Mouse (Mus musculus) forebrain, embryonic 13.5 days (tissue): Measurements from ENCODE around the gene Lmln. TPM values are rescaled to one million over a fixed set of nuclear protein-coding genes. Genes with fewer than 3 reads are reported as not detected.
"Not testable (repeated sequence)": the region's sequence is repeated elsewhere in the genome, so short reads cannot be mapped to it uniquely, and the experiment has no call there.

Experiments used
- ATAC-seq: fragments of 200-750 bp; cut with Nextera tagmentation; 2 replicates; pipeline ENCODE4 v1.8.0; 2017
- H3K27ac ChIP-seq: fragments of 300-500 bp; sonication (generic); 2 replicates; pipeline ENCODE4 v1.5.1; 2015; ENCODE audit warnings: inconsistent platforms, mild to moderate bottlenecking, moderate library complexity
- H3K27me3 ChIP-seq: fragments of 300-500 bp; sonication (generic); 2 replicates; pipeline ENCODE4 v1.6.1; 2015; ENCODE audit warnings: mild to moderate bottlenecking, inconsistent platforms
- H3K36me3 ChIP-seq: fragments of 300-500 bp; sonication (generic); 2 replicates; pipeline ENCODE4 v1.6.1; 2015; ENCODE audit warnings: mild to moderate bottlenecking, inconsistent platforms; ENCODE audit not compliant: poor library complexity, severe bottlenecking
- H3K4me1 ChIP-seq: fragments of 300-500 bp; sonication (generic); 2 replicates; pipeline ENCODE4 v1.6.1; 2015; ENCODE audit warnings: inconsistent platforms
- H3K4me2 ChIP-seq: fragments of 300-500 bp; sonication (generic); 2 replicates; pipeline ENCODE4 v1.6.1; 2015; ENCODE audit warnings: inconsistent platforms, mild to moderate bottlenecking, moderate library complexity
- H3K4me3 ChIP-seq: fragments of 300-500 bp; sonication (generic); 2 replicates; pipeline ENCODE4 v1.5.1; 2015; ENCODE audit warnings: mild to moderate bottlenecking, inconsistent platforms
- H3K9ac ChIP-seq: fragments of 300-500 bp; sonication (generic); 2 replicates; pipeline ENCODE4 v1.6.1; 2015; ENCODE audit warnings: mild to moderate bottlenecking, inconsistent platforms
- H3K9me3 ChIP-seq: fragments of 300-500 bp; sonication (generic); replicated peaks from 2 replicates; pipeline ENCODE4 v1.6.1; 2016; ENCODE audit warnings: inconsistent platforms
- WGBS: fragments of 180-500 bp; shearing (Covaris S2); methylation state at CpG from one replicate; pipeline ENCODE4 v1.1.7; 2015; 5-methylcytosine and 5-hydroxymethylcytosine counted together
- polyA plus RNA-seq: library from polyadenylated mRNA; unstranded; fragments of >200 nt; fragmentation: Nextera tagmentation; extraction: Ambion mirVana; gene quantifications from 2 replicates; pipeline ENCODE4 v1.2.1, GENCODE M21; 2015

The Lmln gene
- polyA plus RNA-seq, 1 experiment from 2014 or later, result 3.4 TPM

DNA sequence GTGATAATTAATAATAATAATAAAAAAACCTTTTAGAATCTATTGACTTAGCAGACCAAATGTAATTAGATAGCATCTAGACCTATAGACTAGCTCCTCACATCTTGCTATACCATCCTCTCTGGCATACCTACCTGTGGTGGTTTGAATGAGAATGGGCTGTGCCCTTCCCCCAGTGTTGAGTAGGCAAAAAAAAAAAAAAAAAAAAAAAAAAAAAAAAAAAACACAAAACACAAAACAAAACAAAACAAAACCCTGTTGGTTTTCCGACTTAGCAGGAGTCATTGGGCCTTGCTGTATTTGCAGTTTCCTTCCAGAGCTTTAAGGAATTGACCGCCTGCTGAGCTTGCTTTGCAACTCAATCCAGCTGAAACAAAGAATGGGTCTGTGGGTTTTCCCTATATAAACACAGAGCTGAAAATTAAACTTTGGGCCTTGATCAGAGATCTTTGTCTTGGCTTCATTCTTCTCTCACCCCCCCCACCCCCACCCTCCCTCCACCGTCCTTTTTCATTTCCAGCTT, 79.5 kb downstream of the Lmln start:
- Histone ChIP-seq H3K27ac (no peak overlapping the region), H3K9ac (no peak overlapping the region), H3K4me3 (no peak overlapping the region), H3K27me3 (no peaks in the 10 kb centered on the region), H3K4me1 (no peaks in the 10 kb centered on the region), H3K9me3 (peaks cover 7% of the 10 kb centered on the region; the same call in 1 of the 2 replicates), H3K4me2 (no peak overlapping the region), H3K36me3 (no peaks in the 10 kb centered on the region)
- ATAC-seq, result no peak
- WGBS, result 32% methylated on average over 3 of the region's 3 CpGs

DNA sequence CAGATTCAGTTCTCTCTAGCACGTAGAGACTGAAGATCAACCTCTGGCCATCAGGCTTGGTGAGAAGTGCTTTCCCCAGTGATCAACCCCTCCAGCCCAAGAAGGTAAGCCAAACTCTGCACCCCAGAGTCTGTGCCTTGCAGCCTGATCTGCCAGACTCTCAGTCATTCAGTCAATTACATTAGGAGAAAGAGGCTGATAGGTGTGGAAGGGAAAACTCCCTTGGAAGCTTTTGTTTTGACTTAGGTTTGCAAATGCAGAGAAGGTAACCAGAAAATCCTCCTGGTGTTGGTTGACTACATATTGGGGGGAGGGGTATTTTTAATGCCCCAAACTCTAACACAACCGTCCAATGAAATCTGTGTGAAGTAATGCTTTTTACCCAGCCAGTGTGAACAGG, 81.1 kb downstream of the Lmln start:
- Histone ChIP-seq H3K36me3 (no peaks in the 10 kb centered on the region), H3K27me3 (no peaks in the 10 kb centered on the region), H3K4me2 (no peak overlapping the region), H3K27ac (no peak overlapping the region), H3K9me3 (peaks cover 7% of the 10 kb centered on the region; the same call in 1 of the 2 replicates), H3K9ac (no peak overlapping the region), H3K4me1 (no peaks in the 10 kb centered on the region), H3K4me3 (no peak overlapping the region)
- WGBS, result 77% methylated on average over 2 of the region's 2 CpGs
- ATAC-seq, result no peak

- H3K4me1 ChIP-seq, result no peaks in the 10 kb centered on the region
- H3K27ac ChIP-seq, result no peak overlapping the region
- no peak overlapping the region for H3K4me3 ChIP-seq
- no peaks in the 10 kb centered on the region for H3K27me3 ChIP-seq
- no peaks in the 10 kb centered on the region for H3K36me3 ChIP-seq
- no peak overlapping the region for H3K9ac ChIP-seq
- no peak overlapping the region for H3K4me2 ChIP-seq
- peaks cover 7% of the 10 kb centered on the region; the same call in 1 of the 2 replicates for H3K9me3 ChIP-seq
- 98% methylated on average over 3 of the region's 3 CpGs for WGBS
- no peak for ATAC-seq
These were observed 83.9 kb downstream of the Lmln start for GRCm38 (mm10) chr16:33146185-33146584.

- Histone ChIP-seq H3K27me3 (no peaks in the 10 kb centered on the region), H3K27ac (no peak overlapping the region), H3K9me3 (peaks cover 7% of the 10 kb centered on the region; the same call in 1 of the 2 replicates), H3K4me2 (no peak overlapping the region), H3K4me3 (no peak overlapping the region), H3K4me1 (no peaks in the 10 kb centered on the region), H3K9ac (no peak overlapping the region), H3K36me3 (no peaks in the 10 kb centered on the region)
- no peak for ATAC-seq
- 71% methylated on average over 4 of the region's 4 CpGs for WGBS
These were observed 85.8 kb downstream of the Lmln start for GRCm38 (mm10) chr16:33148135-33148534.

DNA sequence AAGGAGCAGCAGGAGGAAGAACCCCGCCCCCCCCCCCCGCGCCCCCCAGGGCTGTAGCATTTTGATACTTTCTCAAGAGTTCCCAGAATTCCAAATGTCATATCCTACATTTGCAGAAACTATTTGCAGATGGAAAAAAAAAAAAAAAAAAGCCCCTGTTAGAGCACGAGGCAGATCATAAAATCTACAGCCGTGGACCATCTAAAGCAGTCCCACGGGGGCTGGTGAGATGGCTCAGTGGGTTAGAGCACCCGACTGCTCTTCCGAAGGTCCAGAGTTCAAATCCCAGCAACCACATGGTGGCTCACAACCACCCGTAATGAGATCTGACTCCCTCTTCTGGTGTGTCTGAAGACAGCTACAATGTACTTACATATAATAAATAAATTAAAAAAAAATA, 88.6 kb downstream of the Lmln start:
- H3K4me3 ChIP-seq, H3K4me1 ChIP-seq, H3K27ac ChIP-seq, H3K9ac ChIP-seq, H3K27me3 ChIP-seq, H3K4me2 ChIP-seq, H3K9me3 ChIP-seq, H3K36me3 ChIP-seq, ATAC-seq: not testable (repeated sequence)
- 79% methylated on average over 9 of the region's 9 CpGs for WGBS

DNA sequence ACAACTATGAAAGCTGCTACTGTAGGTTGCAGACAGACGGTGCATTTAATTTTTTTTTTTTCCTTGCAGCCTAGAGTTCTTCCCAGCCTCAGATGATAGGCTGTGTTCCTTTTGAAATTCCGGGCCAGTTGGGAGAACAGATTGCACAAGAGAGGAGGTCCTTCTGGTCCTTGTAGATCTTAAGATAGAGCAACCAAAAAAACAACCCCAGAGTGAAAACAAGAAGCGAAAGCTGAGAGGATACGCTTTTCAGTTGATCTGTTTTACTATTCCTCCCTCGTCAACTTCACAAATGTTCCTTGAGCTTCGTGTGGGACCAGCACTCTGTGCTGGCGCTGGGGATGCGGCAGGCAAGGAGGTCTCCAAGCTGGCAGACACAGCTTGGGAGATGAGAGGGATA, 89.2 kb downstream of the Lmln start:
- Histone ChIP-seq H3K36me3 (no peaks in the 10 kb centered on the region), H3K4me2 (no peak overlapping the region), H3K9ac (no peak overlapping the region), H3K27me3 (no peaks in the 10 kb centered on the region), H3K9me3 (no peaks in the 10 kb centered on the region), H3K27ac (no peak overlapping the region), H3K4me3 (no peak overlapping the region), H3K4me1 (no peaks in the 10 kb centered on the region)
- peak; percentile 57; the same call in 1 of the 2 replicates for ATAC-seq
- WGBS, result 79% methylated on average over 8 of the region's 8 CpGs

DNA sequence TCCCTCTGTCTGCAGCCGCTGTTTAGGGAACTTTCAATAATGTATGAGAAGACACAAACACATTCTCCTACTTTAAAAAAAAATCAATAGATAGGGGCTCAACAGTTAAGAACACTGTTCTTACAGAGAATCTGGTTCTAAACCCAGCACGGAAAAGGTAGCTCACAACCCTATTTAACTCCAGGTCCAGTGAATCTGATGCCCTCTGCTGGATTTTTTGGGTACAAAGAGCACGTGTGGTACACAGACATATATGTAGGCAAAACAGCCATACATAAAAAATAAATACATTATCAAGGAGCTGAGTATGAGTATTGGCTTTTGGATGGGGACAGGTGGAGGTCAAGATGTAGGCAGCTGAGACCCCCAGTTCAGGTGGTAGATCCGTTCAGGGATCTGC, 92.7 kb downstream of the Lmln start:
- H3K4me3 ChIP-seq, result no peak overlapping the region
- no peaks in the 10 kb centered on the region for H3K27me3 ChIP-seq
- H3K4me2 ChIP-seq, result no peak overlapping the region
- no peaks in the 10 kb centered on the region for H3K9me3 ChIP-seq
- no peaks in the 10 kb centered on the region for H3K36me3 ChIP-seq
- H3K4me1 ChIP-seq, result no peaks in the 10 kb centered on the region
- H3K27ac ChIP-seq, result no peak overlapping the region
- no peak overlapping the region for H3K9ac ChIP-seq
- 58% methylated on average over 4 of the region's 4 CpGs for WGBS
- no peak for ATAC-seq

DNA sequence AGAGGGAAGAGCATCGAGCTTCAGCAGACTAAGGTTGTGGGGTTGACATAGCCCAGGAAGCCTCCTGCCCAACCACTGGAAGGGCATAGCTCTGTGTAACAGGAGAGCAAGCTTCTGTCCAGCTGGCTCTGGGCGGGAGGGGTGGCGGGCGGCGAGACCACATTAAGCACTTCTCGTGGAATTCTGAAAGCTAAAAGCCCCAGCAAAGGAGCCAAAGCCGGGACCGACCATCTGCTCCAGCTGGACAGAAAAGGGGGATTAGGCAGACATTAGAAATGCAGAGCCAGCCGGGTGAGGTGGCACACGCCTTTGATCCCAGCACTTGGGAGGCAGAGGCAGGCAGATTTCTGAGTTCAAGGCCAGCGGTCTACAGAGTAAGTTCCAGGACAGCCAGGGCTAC, 95.7 kb downstream of the Lmln start:
- Histone ChIP-seq H3K27ac (no peak overlapping the region), H3K4me3 (no peak overlapping the region), H3K9ac (no peak overlapping the region), H3K36me3 (no peaks in the 10 kb centered on the region), H3K9me3 (no peaks in the 10 kb centered on the region), H3K27me3 (no peaks in the 10 kb centered on the region), H3K4me2 (no peak overlapping the region), H3K4me1 (no peaks in the 10 kb centered on the region)
- WGBS, result 83% methylated on average over 11 of the region's 11 CpGs
- ATAC-seq, result no peak

- Histone ChIP-seq H3K36me3 (no peaks in the 10 kb centered on the region), H3K27ac (no peak overlapping the region), H3K27me3 (no peaks in the 10 kb centered on the region), H3K9me3 (no peaks in the 10 kb centered on the region), H3K4me1 (no peaks in the 10 kb centered on the region), H3K4me2 (no peak overlapping the region), H3K4me3 (no peak overlapping the region), H3K9ac (no peak overlapping the region)
- WGBS, result 87% methylated on average over 14 of the region's 14 CpGs
- no peak; the same call in 1 of the 2 replicates for ATAC-seq
These were observed 96.3 kb downstream of the Lmln start for GRCm38 (mm10) chr16:33158590-33159071.

GRCm38 (mm10) chr16:33159363-33159762, 97.0 kb downstream of the Lmln start:
- no peak for ATAC-seq
- no peak overlapping the region for H3K27ac ChIP-seq
- H3K36me3 ChIP-seq, result no peaks in the 10 kb centered on the region
- H3K27me3 ChIP-seq, result no peaks in the 10 kb centered on the region
- H3K4me3 ChIP-seq, result no peak overlapping the region
- no peak overlapping the region for H3K4me2 ChIP-seq
- WGBS, result 95% methylated on average over 2 of the region's 2 CpGs
- no peak overlapping the region for H3K9ac ChIP-seq
- H3K9me3 ChIP-seq, result no peaks in the 10 kb centered on the region
- no peaks in the 10 kb centered on the region for H3K4me1 ChIP-seq

GRCm38 (mm10) chr16:33163330-33164090, 101.2 kb downstream of the Lmln start:
- H3K27ac ChIP-seq, result no peak overlapping the region
- no peaks in the 10 kb centered on the region for H3K27me3 ChIP-seq
- H3K36me3 ChIP-seq, result no peaks in the 10 kb centered on the region
- H3K4me2 ChIP-seq, result no peak overlapping the region
- WGBS, result 82% methylated on average over 13 of the region's 13 CpGs
- no peak overlapping the region for H3K9ac ChIP-seq
- H3K4me3 ChIP-seq, result no peak overlapping the region
- no peak for ATAC-seq
- no peaks in the 10 kb centered on the region for H3K4me1 ChIP-seq
- H3K9me3 ChIP-seq, result no peaks in the 10 kb centered on the region

- not testable (repeated sequence) for H3K4me2 ChIP-seq, H3K4me1 ChIP-seq, ATAC-seq, H3K27me3 ChIP-seq, H3K9ac ChIP-seq, H3K4me3 ChIP-seq, H3K27ac ChIP-seq, H3K9me3 ChIP-seq, H3K36me3 ChIP-seq
- 67% methylated on average over 6 of the region's 6 CpGs for WGBS
These were observed 104.0 kb downstream of the Lmln start for GRCm38 (mm10) chr16:33166284-33166683.

GRCm38 (mm10) chr16:33167537-33167936, 105.2 kb downstream of the Lmln start:
- H3K36me3 ChIP-seq, result no peaks in the 10 kb centered on the region
- H3K27me3 ChIP-seq, result no peaks in the 10 kb centered on the region
- H3K9ac ChIP-seq, result no peak overlapping the region
- no peaks in the 10 kb centered on the region for H3K4me1 ChIP-seq
- H3K27ac ChIP-seq, result no peak overlapping the region
- H3K4me2 ChIP-seq, result no peak overlapping the region
- 39% methylated on average over 5 of the region's 5 CpGs for WGBS
- H3K4me3 ChIP-seq, result no peak overlapping the region
- no peak for ATAC-seq
- no peaks in the 10 kb centered on the region for H3K9me3 ChIP-seq
